Mouse (Mus musculus) heart, embryonic 11.5 days (tissue): ENCODE results near the gene Atn1. TPM values are rescaled to one million over a fixed set of nuclear protein-coding genes. Genes with fewer than 3 reads are reported as not detected.

Source experiments
- ATAC-seq: fragments of 200-750 bp; cut with Nextera tagmentation; replicated peaks from 2 replicates; pipeline ENCODE4 v1.8.0; 2017; ENCODE audit warnings: moderate library complexity; ENCODE audit not compliant: insufficient number of reproducible peaks, low FRiP score, low TSS enrichment
- H3K27ac ChIP-seq: fragments of 300-500 bp; sonication (generic); 2 replicates; pipeline ENCODE4 v1.5.1; 2014; ENCODE audit warnings: mild to moderate bottlenecking, low read depth, low read length
- H3K27me3 ChIP-seq: fragments of 300-500 bp; sonication (generic); 2 replicates; pipeline ENCODE4 v1.6.1; 2014; ENCODE audit warnings: mild to moderate bottlenecking, low read length, mixed read lengths; ENCODE audit not compliant: control insufficient read depth, insufficient read depth
- H3K36me3 ChIP-seq: fragments of 300-500 bp; sonication (generic); 2 replicates; pipeline ENCODE4 v1.6.1; 2014; ENCODE audit warnings: mild to moderate bottlenecking, low read length, moderate library complexity, mixed read lengths; ENCODE audit not compliant: control insufficient read depth, insufficient read depth
- H3K4me1 ChIP-seq: fragments of 300-500 bp; sonication (generic); 2 replicates; pipeline ENCODE4 v1.6.1; 2014; ENCODE audit warnings: low read length; ENCODE audit not compliant: control insufficient read depth, insufficient read depth
- H3K4me2 ChIP-seq: fragments of 300-500 bp; sonication (generic); 2 replicates; pipeline ENCODE4 v1.6.1; 2014; ENCODE audit warnings: mild to moderate bottlenecking, moderate library complexity
- H3K4me3 ChIP-seq: fragments of 300-500 bp; sonication (generic); 2 replicates; pipeline ENCODE4 v1.5.1; 2014; ENCODE audit warnings: low read depth, low read length
- H3K9ac ChIP-seq: fragments of 300-500 bp; sonication (generic); 2 replicates; pipeline ENCODE4 v1.6.1; 2014; ENCODE audit warnings: mild to moderate bottlenecking, low read depth, low read length, moderate library complexity
- H3K9me3 ChIP-seq: fragments of 300-500 bp; sonication (generic); replicated peaks from 2 replicates; pipeline ENCODE4 v1.6.1; 2016; ENCODE audit warnings: low read length; ENCODE audit not compliant: control insufficient read depth
- WGBS: fragments of 180-500 bp; shearing (Covaris S2); extraction: QIAGEN DNeasy Blood & Tissue Kit; methylation state at CpG from one replicate; pipeline ENCODE4 v1.1.7; 2014; ENCODE audit not compliant: insufficient replicate concordance; 5-methylcytosine and 5-hydroxymethylcytosine counted together
- polyA plus RNA-seq: library from polyadenylated mRNA; unstranded; fragments of >200 nt; fragmentation: Nextera tagmentation; extraction: Ambion mirVana; gene quantifications from 2 replicates; pipeline ENCODE4 v1.2.1, GENCODE M21; 2014

The Atn1 gene
- polyA plus RNA-seq, 1 experiment from 2014 or later, result 9.5 TPM

DNA sequence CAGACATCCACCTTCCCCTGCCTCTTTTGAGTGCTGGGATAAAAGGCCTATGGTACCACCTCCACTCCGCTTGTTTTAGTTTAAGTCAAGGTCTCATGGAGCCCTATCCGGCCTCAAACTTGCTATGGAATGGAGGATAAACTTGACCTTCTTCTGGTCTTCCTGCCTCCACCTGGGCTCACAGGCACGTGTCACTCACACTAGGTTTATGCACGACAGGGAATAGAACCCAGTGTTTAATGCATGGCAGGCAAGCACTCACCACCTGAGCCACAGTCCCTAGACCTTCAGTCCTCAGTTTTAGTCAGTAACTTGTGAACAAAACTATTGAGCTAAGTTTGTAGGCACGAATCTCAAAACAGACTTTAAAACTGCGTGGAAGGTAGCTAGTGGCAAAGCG, 25.3 kb downstream of the Atn1 start:
- Histone ChIP-seq H3K9me3 (no peaks in the 10 kb centered on the region), H3K4me2 (no peak overlapping the region), H3K27ac (no peak overlapping the region), H3K36me3 (no peaks in the 10 kb centered on the region), H3K9ac (no peak overlapping the region), H3K27me3 (no peaks in the 10 kb centered on the region), H3K4me1 (peaks cover 6% of the 10 kb centered on the region; the same call in 1 of the 2 replicates), H3K4me3 (no peak overlapping the region)
- WGBS, result 77% methylated on average over 7 of the region's 7 CpGs
- ATAC-seq, result no peak

DNA sequence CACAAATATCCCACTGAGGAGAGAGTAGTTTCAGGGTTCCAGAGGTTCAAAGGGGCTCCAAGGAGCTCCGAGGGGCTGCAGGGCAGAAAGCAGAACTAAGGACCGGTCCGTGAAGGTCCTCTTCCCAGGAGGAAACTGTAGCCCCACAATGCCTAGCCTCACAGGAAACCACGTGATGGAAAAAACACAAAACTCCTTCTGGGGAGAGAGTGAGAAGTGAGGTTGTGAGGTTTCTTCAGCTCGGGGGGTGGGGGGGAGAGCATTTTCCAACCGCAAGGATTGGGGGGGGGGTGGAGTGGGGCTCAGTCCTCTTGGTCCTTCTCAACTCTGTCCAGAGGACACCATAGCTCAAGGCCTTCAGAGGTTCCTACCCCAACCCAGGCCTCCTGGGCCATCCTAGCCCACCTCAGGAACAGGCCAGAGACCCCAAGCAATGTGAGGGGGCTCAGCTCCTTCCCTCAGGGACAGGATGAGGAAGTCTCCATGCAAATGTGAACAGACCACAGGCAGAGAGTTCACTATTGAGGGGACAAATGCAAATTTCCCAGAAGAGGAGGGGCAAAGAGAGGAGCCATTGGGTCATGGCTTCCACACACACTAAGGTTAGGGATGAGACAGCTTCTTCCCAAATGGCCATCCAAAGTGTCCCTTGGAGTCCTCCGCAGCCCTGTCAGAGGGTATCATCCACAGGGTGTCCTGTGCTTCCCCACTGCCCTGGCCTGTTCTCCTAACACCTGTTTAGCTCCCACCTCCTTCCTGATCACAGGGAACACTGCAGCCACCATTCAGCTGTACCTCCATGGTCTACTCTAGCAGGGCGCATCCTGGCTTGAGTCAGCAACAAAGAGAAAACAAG, 26.2 kb downstream of the Atn1 start:
- WGBS, result 64% methylated on average over 8 of the region's 8 CpGs
- no peak overlapping the region for H3K9ac ChIP-seq
- H3K9me3 ChIP-seq, result no peaks in the 10 kb centered on the region
- ATAC-seq, result no peak
- H3K36me3 ChIP-seq, result no peaks in the 10 kb centered on the region
- no peak overlapping the region for H3K27ac ChIP-seq
- no peaks in the 10 kb centered on the region for H3K27me3 ChIP-seq
- peaks cover 6% of the 10 kb centered on the region; the same call in 1 of the 2 replicates for H3K4me1 ChIP-seq
- no peak overlapping the region for H3K4me2 ChIP-seq
- H3K4me3 ChIP-seq, result no peak overlapping the region

DNA sequence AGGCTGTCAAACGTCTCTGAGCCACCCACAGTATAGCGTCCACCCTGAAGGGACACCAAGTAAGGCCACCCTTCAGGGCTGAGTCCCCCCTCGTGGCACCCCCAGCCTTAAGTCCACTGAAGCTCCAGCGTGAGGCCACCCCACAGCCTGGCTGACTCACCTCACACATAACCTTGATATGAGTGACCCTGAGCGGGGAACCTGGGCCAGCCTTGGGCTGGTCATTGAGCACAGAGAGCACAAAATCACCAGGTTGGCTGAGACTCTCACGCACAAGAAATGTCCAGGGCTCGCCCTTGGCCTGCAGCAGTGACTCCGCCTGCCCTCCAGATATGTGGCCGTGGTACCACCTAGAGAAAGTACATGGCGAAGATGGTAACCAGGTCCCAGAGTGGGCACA, 27.7 kb downstream of the Atn1 start:
- no peaks in the 10 kb centered on the region for H3K27me3 ChIP-seq
- 85% methylated on average over 10 of the region's 10 CpGs for WGBS
- no peak overlapping the region for H3K9ac ChIP-seq
- H3K4me2 ChIP-seq, result no peak overlapping the region
- no peaks in the 10 kb centered on the region for H3K36me3 ChIP-seq
- no peak for ATAC-seq
- no peaks in the 10 kb centered on the region for H3K9me3 ChIP-seq
- H3K4me3 ChIP-seq, result no peak overlapping the region
- no peak overlapping the region for H3K27ac ChIP-seq
- peaks cover 6% of the 10 kb centered on the region; the same call in 1 of the 2 replicates for H3K4me1 ChIP-seq

DNA sequence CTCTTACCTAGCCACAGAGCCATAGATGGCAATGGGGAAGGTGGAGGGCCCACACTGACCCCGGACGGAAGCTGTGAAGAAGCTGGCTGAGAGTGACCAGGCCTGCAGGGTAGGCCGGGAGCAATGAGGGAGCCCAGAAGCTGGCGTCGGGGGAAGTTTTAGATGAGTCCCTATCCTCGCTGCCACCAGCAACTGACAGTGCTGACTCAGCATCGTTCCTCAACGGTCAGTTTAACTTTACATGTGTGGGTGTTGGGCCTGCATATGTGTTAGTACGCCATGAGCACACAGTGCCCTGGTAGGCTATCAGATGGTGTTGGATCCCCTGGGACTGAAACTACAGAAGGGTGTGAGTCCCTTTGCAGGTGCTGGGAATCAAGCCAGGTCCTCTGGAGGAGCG, 31.9 kb downstream of the Atn1 start:
- no peak overlapping the region for H3K4me2 ChIP-seq
- no peak overlapping the region for H3K27ac ChIP-seq
- no peaks in the 10 kb centered on the region for H3K9me3 ChIP-seq
- H3K27me3 ChIP-seq, result no peaks in the 10 kb centered on the region
- 81% methylated on average over 10 of the region's 10 CpGs for WGBS
- H3K4me1 ChIP-seq, result no peaks in the 10 kb centered on the region
- H3K4me3 ChIP-seq, result no peak overlapping the region
- no peak for ATAC-seq
- H3K36me3 ChIP-seq, result no peaks in the 10 kb centered on the region
- H3K9ac ChIP-seq, result no peak overlapping the region

DNA sequence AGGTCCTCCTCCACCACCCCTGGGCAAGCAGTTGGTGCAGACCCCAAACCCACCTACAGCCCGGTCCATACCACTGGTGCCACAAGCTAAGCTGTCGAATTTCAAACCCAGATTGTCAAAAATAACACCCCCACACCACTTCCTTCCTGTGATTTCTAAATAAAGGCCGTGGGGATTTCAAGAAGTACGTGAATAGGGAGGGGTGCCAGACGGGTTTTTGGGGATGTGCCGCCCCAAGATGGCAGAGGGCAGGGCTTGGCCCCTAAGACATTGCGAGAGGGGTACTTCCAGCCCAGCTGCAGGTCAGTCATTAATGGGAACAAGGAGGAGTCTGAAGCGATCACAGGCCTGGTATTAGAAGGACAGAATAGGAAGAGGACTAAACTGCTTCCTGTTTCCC, 32.8 kb downstream of the Atn1 start:
- no peak overlapping the region for H3K27ac ChIP-seq
- 72% methylated on average over 8 of the region's 8 CpGs for WGBS

DNA sequence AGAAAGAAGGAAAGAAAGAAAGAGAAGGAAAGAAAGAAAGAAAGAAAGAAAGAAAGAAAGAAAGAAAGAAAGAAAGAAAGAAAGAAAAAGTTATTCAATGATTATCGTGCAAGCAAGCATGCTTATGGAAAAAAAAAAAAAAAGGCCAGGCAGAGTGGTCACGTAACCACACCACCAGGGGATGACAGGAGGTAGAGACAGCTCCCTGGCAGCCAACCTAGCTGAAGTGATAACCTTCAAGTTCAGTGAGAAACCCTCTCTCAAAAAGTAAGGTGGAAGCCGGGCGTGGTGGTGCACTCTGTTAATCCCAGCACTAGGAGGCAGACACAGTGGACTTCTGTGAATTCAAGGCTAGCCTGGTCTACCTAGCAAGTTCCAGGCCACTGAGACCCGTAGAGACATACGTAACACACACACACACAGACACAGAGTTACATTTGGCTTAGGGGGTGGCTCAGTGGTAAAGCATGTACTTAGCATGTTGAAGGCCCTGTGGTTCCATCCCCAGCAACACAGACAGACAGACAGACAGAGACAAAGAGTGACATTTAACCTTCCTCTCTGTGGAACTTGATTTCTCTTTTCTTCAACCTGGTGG, 33.3 kb downstream of the Atn1 start:
- no peak overlapping the region for H3K27ac ChIP-seq
- no peak overlapping the region for H3K4me3 ChIP-seq
- no peak overlapping the region for H3K4me2 ChIP-seq
- ATAC-seq, result no peak
- H3K9ac ChIP-seq, result no peak overlapping the region
- no peaks in the 10 kb centered on the region for H3K9me3 ChIP-seq
- peaks cover under 1% of the 10 kb centered on the region for H3K36me3 ChIP-seq
- peaks cover 6% of the 10 kb centered on the region for H3K4me1 ChIP-seq
- no peaks in the 10 kb centered on the region for H3K27me3 ChIP-seq
- WGBS, result 75% methylated on average over 6 of the region's 6 CpGs

More for the DNA sequence above, 32.8 kb downstream of the Atn1 start:
- Histone ChIP-seq H3K4me3 (no peak overlapping the region), H3K4me2 (no peak overlapping the region), H3K9ac (no peak overlapping the region), H3K4me1 (peaks cover 6% of the 10 kb centered on the region), H3K36me3 (no peaks in the 10 kb centered on the region), H3K27me3 (no peaks in the 10 kb centered on the region), H3K9me3 (no peaks in the 10 kb centered on the region)
- ATAC-seq, result no peak

DNA sequence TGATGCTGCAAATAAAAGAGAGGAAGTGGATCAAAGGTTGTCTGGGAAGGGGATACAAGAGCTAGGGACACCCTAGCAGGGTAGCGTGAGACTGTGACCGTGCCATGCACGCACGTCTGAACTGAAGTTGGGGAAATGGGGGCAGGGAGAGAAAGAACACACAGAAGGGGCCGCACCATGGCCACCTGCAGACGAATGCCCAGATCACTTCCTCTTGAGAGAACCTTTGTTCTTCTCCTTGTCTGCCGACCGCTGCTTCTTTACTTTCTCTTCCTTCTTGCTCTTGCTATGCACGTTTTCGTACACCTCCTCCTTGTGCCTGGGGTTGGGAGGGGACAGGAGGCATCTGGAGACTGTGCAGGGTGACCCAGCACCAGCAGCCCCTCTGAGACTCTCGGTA, 35.4 kb downstream of the Atn1 start:
- H3K4me2 ChIP-seq, result no peak overlapping the region
- H3K4me3 ChIP-seq, result no peak overlapping the region
- WGBS, result 79% methylated on average over 11 of the region's 11 CpGs
- H3K9ac ChIP-seq, result peak overlapping the region; percentile 10; the same call in 1 of the 2 replicates
- no peaks in the 10 kb centered on the region for H3K9me3 ChIP-seq
- peaks cover 6% of the 10 kb centered on the region for H3K4me1 ChIP-seq
- H3K27ac ChIP-seq, result no peak overlapping the region
- H3K27me3 ChIP-seq, result no peaks in the 10 kb centered on the region
- no peak for ATAC-seq
- H3K36me3 ChIP-seq, result peaks cover 7% of the 10 kb centered on the region

DNA sequence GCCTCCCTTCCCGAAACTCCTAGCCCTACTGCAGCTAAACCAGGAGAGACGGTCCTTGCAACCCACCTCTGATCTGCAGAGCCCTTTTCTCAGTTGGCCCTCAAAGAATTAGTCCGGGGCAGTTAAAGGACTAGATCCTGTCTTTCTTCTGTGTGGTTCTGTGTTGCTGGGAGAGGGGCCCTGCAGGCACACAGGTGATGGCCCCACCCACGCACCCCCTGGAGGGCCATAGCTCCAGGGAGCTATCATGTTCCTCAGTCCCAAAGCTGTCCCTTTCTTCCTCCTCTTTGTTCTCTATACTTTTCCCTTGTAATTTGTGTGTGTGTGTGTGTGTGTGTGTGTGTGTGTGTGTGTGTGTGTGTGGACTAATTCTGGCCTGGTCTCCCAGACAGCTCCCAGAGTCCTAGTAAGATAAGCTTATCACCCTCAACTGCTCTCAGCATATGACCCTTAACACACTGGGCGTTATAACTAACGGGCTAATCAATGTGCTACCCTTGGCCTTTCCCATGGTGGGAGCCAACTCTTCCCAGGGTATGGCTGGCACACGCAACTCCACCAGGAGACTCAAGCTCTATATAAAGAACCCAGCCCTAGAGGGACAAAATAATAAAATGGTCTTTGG, 36.9 kb downstream of the Atn1 start:
- Histone ChIP-seq H3K4me2 (no peak overlapping the region), H3K27me3 (no peaks in the 10 kb centered on the region), H3K36me3 (peaks cover 17% of the 10 kb centered on the region), H3K9ac (peak overlapping the region; percentile 7; the same call in 1 of the 2 replicates), H3K9me3 (no peaks in the 10 kb centered on the region), H3K4me1 (peaks cover 6% of the 10 kb centered on the region), H3K27ac (no peak overlapping the region), H3K4me3 (no peak overlapping the region)
- 51% methylated on average over 7 of the region's 7 CpGs for WGBS
- peak; percentile 32; the same call in 1 of the 2 replicates for ATAC-seq
